Mouse (Mus musculus): ENCODE measurements around the gene Ccdc181. TPM values are rescaled to one million over a fixed set of nuclear protein-coding genes. Genes with fewer than 3 reads are reported as not detected.

Ccdc181 gene
- total and polyA plus RNA-seq, 3 experiments = 8.8 to 12.1 (median 10.6) TPM

DNA sequence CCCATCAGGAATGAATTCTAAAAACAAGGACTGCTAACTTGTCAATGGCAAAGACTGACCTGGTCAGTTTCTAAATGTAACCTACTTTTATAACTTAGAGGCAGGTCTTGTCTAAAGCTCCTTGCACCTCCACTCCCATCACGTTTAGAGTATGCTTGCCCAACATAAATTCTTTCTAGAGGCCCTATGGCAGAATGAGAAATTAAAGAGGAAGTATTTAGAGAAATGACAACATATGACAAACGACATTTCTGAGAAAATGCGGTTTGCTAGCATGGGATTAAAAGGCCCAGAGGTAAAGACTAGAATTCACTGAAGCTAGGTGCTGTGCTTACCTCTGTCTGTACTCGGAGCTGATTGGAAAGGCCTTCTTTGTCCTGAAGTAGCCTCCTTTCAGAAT is 26.6 kb downstream of the Ccdc181 start:
- Histone ChIP-seq H3K4me3 (replicated peaks in 1 of 3; ENCODE audit: low read depth in 2 of 3, low read length in 2 of 3, poor library complexity in 1 of 3) (no peak overlapping the region), H3K27me3 (replicated peaks) (no peaks in the 10 kb centered on the region), H3K9ac (ENCODE audit: insufficient read depth, low read depth) (no peak overlapping the region), H3K9me3 (replicated peaks; ENCODE audit: low read length) (no peaks in the 10 kb centered on the region), H3K79me2 (replicated peaks; ENCODE audit: control insufficient read depth, extremely low read depth, insufficient read depth, poor library complexity, severe bottlenecking) (peaks cover 9% of the 10 kb centered on the region), H3K27ac (ENCODE audit: insufficient read depth, low read depth) (no peak overlapping the region), H3K36me3 (replicated peaks in 1 of 2; ENCODE audit: control insufficient read depth in 1 of 2, insufficient read depth in 1 of 2, low read length in 1 of 2) (peaks cover 39 to 69% of the 10 kb centered on the region in 2 experiments), H3K4me1 (ENCODE audit: control insufficient read depth in 1 of 2, insufficient read depth in 2 of 2) (peaks cover 0 to 14% of the 10 kb centered on the region in 2 experiments; a peak in 2 of 4 replicates), H3K4me2 (ENCODE audit: insufficient read depth, low read depth, poor library complexity, severe bottlenecking) (no peak overlapping the region)
- dilution Hi-C loops (cut with MboI; ENCODE audit: extremely low pct_ligation_motif_present, extremely low pct_unique_long_range_greater_than_20kb, low sequenced_read_pairs) (no loop called here), in situ Hi-C loops (cut with MboI; ENCODE audit: low pct_ligation_motif_present, low pct_unique_long_range_greater_than_20kb, low sequenced_read_pairs) (loop anchor here (25.0 kb wide), 1 partner anchor 810 kb away; no protein-coding TSS in a partner anchor)
- TF ChIP-seq CHD2 (IDR thresholded peaks at IDR 0.05; ENCODE audit: low read length) (no peak), POLR2AphosphoS2 (IDR thresholded peaks at IDR 0.05; ENCODE audit: low read depth, low read length) (no peak), TBP (conservative IDR thresholded peaks at IDR 0.05; ENCODE audit: low read depth, low read length) (no peak), TCF12 (IDR thresholded peaks at IDR 0.05; ENCODE audit: low read depth, low read length) (no peak), MXI1 (IDR thresholded peaks at IDR 0.05; ENCODE audit: low read depth, low read length) (no peak), MAFK (IDR thresholded peaks at IDR 0.05; ENCODE audit: insufficient replicate concordance, low read length) (no peak), JUND (conservative IDR thresholded peaks at IDR 0.05; ENCODE audit: low read depth, low read length) (no peak), ELF1 (IDR thresholded peaks at IDR 0.05; ENCODE audit: low read depth, low read length) (no peak), ZMIZ1 (IDR thresholded peaks at IDR 0.05; ENCODE audit: low read depth, low read length) (no peak), EP300 (IDR thresholded peaks at IDR 0.05; ENCODE audit: low read length) (no peak), SIN3A (IDR thresholded peaks at IDR 0.05; ENCODE audit: low read length) (no peak), MAX (IDR thresholded peaks at IDR 0.05; ENCODE audit: low read length) (no peak)
- DNase-seq (ENCODE audit: extremely low read depth) = no peak

- H3K9me3 ChIP-seq (replicated peaks; ENCODE audit: low read length) = no peaks in the 10 kb centered on the region
- no peak for DNase-seq (ENCODE audit: extremely low read depth)
- in situ Hi-C loops (cut with MboI; ENCODE audit: low pct_ligation_motif_present, low pct_unique_long_range_greater_than_20kb, low sequenced_read_pairs) = loop anchor here (25.0 kb wide), 1 partner anchor 808 kb away; no protein-coding TSS in a partner anchor
- dilution Hi-C loops (cut with MboI; ENCODE audit: extremely low pct_ligation_motif_present, extremely low pct_unique_long_range_greater_than_20kb, low sequenced_read_pairs) = no loop called here
- no peak within 1 kb of the TSS for H3K4me2 ChIP-seq (ENCODE audit: insufficient read depth, low read depth, poor library complexity, severe bottlenecking)
- H3K9ac ChIP-seq (ENCODE audit: insufficient read depth, low read depth) = no peak within 1 kb of the TSS
- H3K36me3 ChIP-seq (replicated peaks in 1 of 2; ENCODE audit: control insufficient read depth in 1 of 2, insufficient read depth in 1 of 2, low read length in 1 of 2) = peaks cover 27 to 51% of the 10 kb centered on the region in 2 experiments
- H3K4me3 ChIP-seq (replicated peaks in 1 of 3; ENCODE audit: low read depth in 2 of 3, low read length in 2 of 3, poor library complexity in 1 of 3) = no peak within 1 kb of the TSS
- TF ChIP-seq ZMIZ1 (IDR thresholded peaks at IDR 0.05; ENCODE audit: low read depth, low read length) = no peak
- TF ChIP-seq USF2 (conservative IDR thresholded peaks at IDR 0.05; ENCODE audit: low read depth, low read length) = no peak
- TF ChIP-seq MAZ (IDR thresholded peaks at IDR 0.05; ENCODE audit: low read depth, low read length) = no peak
- TF ChIP-seq JUND (conservative IDR thresholded peaks at IDR 0.05; ENCODE audit: low read depth, low read length) = no peak
- no peak for TF ChIP-seq ZNF384 (IDR thresholded peaks at IDR 0.05; ENCODE audit: low read depth, low read length)
- TF ChIP-seq EP300 (IDR thresholded peaks at IDR 0.05; ENCODE audit: low read length) = no peak
- TF ChIP-seq ZC3H11A (IDR thresholded peaks at IDR 0.05; ENCODE audit: low read depth, low read length) = no peak
- no peak for TF ChIP-seq TCF12 (IDR thresholded peaks at IDR 0.05; ENCODE audit: low read depth, low read length)
- no peak for TF ChIP-seq BHLHE40 (IDR thresholded peaks at IDR 0.05; ENCODE audit: low read depth, low read length)
- TF ChIP-seq RCOR1 (conservative IDR thresholded peaks at IDR 0.05; ENCODE audit: low read depth, low read length) = no peak
- TF ChIP-seq POLR2A (IDR thresholded peaks at IDR 0.05; ENCODE audit: low read depth, low read length) = no peak
- TF ChIP-seq KAT2A (IDR thresholded peaks at IDR 0.05; ENCODE audit: insufficient replicate concordance, low read length) = no peak
- H3K27ac ChIP-seq (ENCODE audit: insufficient read depth, low read depth) = no peak within 1 kb of the TSS
- H3K27me3 ChIP-seq (replicated peaks) = no peaks in the 10 kb centered on the region
- H3K4me1 ChIP-seq (ENCODE audit: control insufficient read depth in 1 of 2, insufficient read depth in 2 of 2) = peaks cover 0 to 21% of the 10 kb centered on the region in 2 experiments; a peak in 2 of 4 replicates
- peaks cover 9% of the 10 kb centered on the region for H3K79me2 ChIP-seq (replicated peaks; ENCODE audit: control insufficient read depth, extremely low read depth, insufficient read depth, poor library complexity, severe bottlenecking)
Measured at GRCm38 (mm10) chr1:164303821-164304220, 28.4 kb downstream of the Ccdc181 start, which contains the start of gene Nme7. Gene Nme7, plus strand, starts transcription at chr1:164304121.

Measured in CH12.LX (cell line).